Mouse (Mus musculus) erythroblast, embryonic 14.5 days (primary cell): ENCODE measurements around the gene Wwc1. TPM values are rescaled to one million over a fixed set of nuclear protein-coding genes. Genes with fewer than 3 reads are reported as not detected.

Experiments used
- H3K27me3 ChIP-seq: 2 replicates; pipeline ENCODE4 v1.6.1; 2012; ENCODE audit warnings: inconsistent platforms; ENCODE audit not compliant: control insufficient read depth
- H3K36me3 ChIP-seq: 2 replicates; pipeline ENCODE4 v1.6.1; 2012; ENCODE audit warnings: mild to moderate bottlenecking, inconsistent platforms; ENCODE audit not compliant: control insufficient read depth
- H3K4me1 ChIP-seq: 2 replicates; pipeline ENCODE4 v1.6.1; 2012; ENCODE audit warnings: inconsistent platforms; ENCODE audit not compliant: control insufficient read depth
- H3K4me3 ChIP-seq: replicated peaks from 2 replicates; pipeline ENCODE3; 2012; ENCODE audit warnings: moderate library complexity, mild to moderate bottlenecking, inconsistent platforms
- H3K9me3 ChIP-seq: 2 replicates; pipeline ENCODE4 v1.6.1; 2012; ENCODE audit warnings: low read length, inconsistent platforms, mixed read lengths; ENCODE audit not compliant: control insufficient read depth
- GATA1 ChIP-seq: IDR thresholded peaks from 2 replicates; pipeline ENCODE4 v1.6.1; 2012; ENCODE audit warnings: low read length, inconsistent platforms, mixed read lengths
- TAL1 ChIP-seq: IDR thresholded peaks from 3 replicates; pipeline ENCODE4 v1.6.1; 2012; ENCODE audit warnings: low read length, inconsistent platforms, mixed read lengths
- polyA plus RNA-seq: library from polyadenylated mRNA; stranded (reverse); fragments of >175 nt; gene quantifications from 2 replicates; pipeline ENCODE4 v1.2.3, GENCODE M21; 2012

The Wwc1 gene
- polyA plus RNA-seq, 1 experiment: 0.02 TPM

DNA sequence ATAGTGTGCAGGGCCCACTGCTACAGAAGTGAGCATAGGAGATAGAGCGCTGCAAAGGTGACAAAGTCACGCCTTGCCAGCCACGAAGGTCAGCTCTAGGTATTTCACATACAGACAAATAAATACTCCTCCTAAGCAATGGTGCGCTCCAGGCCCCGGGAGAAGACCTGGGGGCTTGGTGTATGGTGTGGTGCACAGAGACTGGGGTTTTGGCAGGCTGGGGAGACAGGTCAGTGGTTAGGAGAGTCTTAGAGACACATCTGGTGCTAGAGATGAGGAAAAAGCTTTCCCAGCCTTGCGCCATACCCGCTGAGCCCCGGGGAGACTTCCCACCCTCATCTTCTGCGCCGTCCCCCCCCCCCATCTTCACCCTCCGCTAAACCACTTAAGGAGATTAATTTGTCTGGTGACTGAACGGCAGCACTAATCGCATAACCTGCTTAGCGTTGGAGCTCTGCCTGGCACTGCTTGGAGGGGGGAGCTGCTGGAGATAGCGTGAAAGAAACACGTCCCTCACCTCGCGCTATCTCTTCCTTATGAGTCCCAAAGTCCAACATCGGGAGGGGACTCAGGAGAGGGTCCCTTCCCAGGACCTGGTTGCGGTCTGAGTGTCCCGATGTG is 106.6 kb downstream of the Wwc1 start:
- no peaks in the 10 kb centered on the region for H3K4me1 ChIP-seq
- H3K4me3 ChIP-seq: no peak overlapping the region
- no peaks in the 10 kb centered on the region for H3K9me3 ChIP-seq
- H3K36me3 ChIP-seq: no peaks in the 10 kb centered on the region; the same call in 1 of the 2 replicates
- H3K27me3 ChIP-seq: no peaks in the 10 kb centered on the region
- TF ChIP-seq TAL1 (no peak), GATA1 (no peak)

DNA sequence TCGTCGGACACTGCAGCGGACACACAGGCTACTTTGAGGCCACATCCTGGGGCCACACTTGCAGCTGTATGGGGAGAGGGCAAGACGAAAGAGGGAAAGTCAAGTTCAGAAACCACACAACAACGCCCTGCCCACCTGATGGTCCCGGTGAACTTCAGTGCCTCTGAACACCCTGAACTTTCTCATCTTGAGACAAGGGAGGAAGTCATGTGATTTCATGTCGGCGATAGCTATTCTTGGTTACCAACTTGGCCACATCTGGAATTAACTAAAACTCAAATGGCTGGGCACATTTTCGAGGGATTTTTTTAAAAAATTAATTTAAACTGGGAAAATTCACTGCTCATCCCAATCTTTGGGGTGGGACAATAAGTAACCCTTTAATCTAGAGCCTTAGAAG is 109.4 kb downstream of the Wwc1 start:
- H3K4me1 ChIP-seq: no peaks in the 10 kb centered on the region
- no peaks in the 10 kb centered on the region; the same call in 1 of the 2 replicates for H3K36me3 ChIP-seq
- TF ChIP-seq GATA1 (no peak), TAL1 (no peak)
- no peaks in the 10 kb centered on the region for H3K9me3 ChIP-seq
- H3K4me3 ChIP-seq: no peak overlapping the region
- H3K27me3 ChIP-seq: no peaks in the 10 kb centered on the region

- Histone ChIP-seq H3K27me3 (no peaks in the 10 kb centered on the region), H3K36me3 (no peaks in the 10 kb centered on the region; the same call in 1 of the 2 replicates), H3K9me3 (no peaks in the 10 kb centered on the region), H3K4me3 (no peak overlapping the region), H3K4me1 (no peaks in the 10 kb centered on the region)
- no peak for TF ChIP-seq TAL1
Observed at GRCm38 (mm10) chr11:35866140-35866539, 114.2 kb downstream of the Wwc1 start.

DNA sequence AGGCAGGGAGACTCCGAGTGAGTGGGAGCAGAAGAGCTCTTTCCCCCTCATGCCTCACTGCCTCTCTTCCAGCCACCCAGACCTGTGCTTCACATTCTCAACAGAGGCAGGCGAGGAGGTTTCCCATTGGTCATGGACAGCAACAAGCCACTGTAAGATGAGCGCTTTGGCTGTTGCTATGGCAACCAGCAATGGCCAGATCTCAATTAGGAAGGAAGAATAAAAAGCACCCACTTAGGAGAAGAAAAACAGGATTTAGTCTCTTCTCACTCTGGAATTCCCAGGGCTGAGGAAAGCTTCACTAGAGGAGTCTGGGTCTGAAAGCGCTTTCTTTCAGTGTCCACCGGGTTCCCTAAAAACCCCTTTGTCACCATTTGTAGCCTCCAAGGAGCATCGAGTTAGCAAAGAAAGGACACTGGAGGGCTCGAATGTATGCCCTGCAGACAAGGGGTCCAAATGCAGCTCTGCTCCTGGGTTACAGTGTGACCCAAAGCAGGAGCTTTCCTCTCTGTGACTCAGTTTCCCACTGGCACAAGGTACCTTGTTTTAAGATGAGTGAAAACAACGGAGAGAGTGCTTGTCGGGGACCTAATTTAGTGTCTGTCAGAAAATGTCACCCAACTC is 115.2 kb downstream of the Wwc1 start:
- Histone ChIP-seq H3K27me3 (no peaks in the 10 kb centered on the region), H3K4me3 (no peak overlapping the region), H3K36me3 (no peaks in the 10 kb centered on the region; the same call in 1 of the 2 replicates), H3K9me3 (no peaks in the 10 kb centered on the region), H3K4me1 (no peaks in the 10 kb centered on the region)
- TF ChIP-seq GATA1 (no peak), TAL1 (no peak)

DNA sequence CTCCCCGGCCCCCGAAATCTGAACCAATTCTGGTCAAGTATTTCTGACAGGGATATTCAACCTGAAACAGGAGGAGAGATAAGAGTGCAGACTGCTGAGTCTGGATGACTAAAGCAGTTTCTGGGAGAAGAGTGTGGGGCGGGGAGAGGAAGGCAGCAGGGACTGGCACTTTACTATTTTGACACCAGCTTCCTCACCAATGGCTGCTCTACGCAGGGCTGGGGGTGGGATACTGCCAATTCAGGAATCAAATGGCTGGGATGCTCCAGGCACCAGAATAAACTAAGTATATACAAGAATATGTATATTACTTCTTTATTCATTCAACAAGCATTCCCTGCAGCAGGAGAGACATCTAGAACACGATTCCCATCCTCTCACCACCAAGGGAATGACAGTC is 116.7 kb downstream of the Wwc1 start:
- no peak overlapping the region for H3K4me3 ChIP-seq
- TF ChIP-seq GATA1 (no peak), TAL1 (no peak)
- H3K27me3 ChIP-seq: no peaks in the 10 kb centered on the region

GRCm38 (mm10) chr11:35857395-35858067 is 122.8 kb downstream of the Wwc1 start:
- H3K27me3 ChIP-seq: no peaks in the 10 kb centered on the region
- no peak overlapping the region for H3K4me3 ChIP-seq
- H3K4me1 ChIP-seq: no peaks in the 10 kb centered on the region
- H3K9me3 ChIP-seq: no peaks in the 10 kb centered on the region
- no peaks in the 10 kb centered on the region; the same call in 1 of the 2 replicates for H3K36me3 ChIP-seq
- TF ChIP-seq TAL1: no peak
- TF ChIP-seq GATA1: no peak

More for the DNA sequence above, 116.7 kb downstream of the Wwc1 start:
- Histone ChIP-seq H3K36me3 (no peaks in the 10 kb centered on the region; the same call in 1 of the 2 replicates), H3K9me3 (no peaks in the 10 kb centered on the region), H3K4me1 (no peaks in the 10 kb centered on the region)

GRCm38 (mm10) chr11:35856359-35857040 is 123.8 kb downstream of the Wwc1 start:
- no peak for TF ChIP-seq TAL1
- no peak for TF ChIP-seq GATA1
- Histone ChIP-seq H3K36me3 (peaks cover 3% of the 10 kb centered on the region; the same call in 1 of the 2 replicates), H3K4me3 (no peak overlapping the region), H3K27me3 (no peaks in the 10 kb centered on the region), H3K4me1 (no peaks in the 10 kb centered on the region), H3K9me3 (no peaks in the 10 kb centered on the region)

DNA sequence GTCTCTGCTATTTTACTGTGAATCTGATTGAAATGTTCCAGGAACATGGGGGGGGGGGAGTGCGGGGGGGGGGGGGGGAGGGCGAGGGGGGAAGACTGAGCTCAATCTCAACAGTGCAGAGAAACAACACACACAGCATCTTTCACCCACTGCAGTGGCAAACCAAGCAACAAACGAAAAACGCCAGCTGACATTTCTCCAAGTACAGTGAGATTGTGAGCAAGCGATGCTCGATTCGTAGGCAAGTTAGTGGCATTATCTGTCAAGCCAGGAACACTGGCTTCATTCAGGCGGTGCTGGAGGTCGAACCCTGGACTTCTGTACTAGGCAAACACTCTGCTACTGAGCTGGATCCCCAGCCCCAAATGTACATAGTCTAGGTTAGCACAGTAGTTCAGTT is 124.8 kb downstream of the Wwc1 start:
- no peak for TF ChIP-seq TAL1
- no peak for TF ChIP-seq GATA1
- Histone ChIP-seq H3K36me3 (peaks cover 3% of the 10 kb centered on the region; the same call in 1 of the 2 replicates), H3K4me3 (no peak overlapping the region), H3K27me3 (no peaks in the 10 kb centered on the region), H3K9me3 (no peaks in the 10 kb centered on the region), H3K4me1 (no peaks in the 10 kb centered on the region)

GRCm38 (mm10) chr11:35854941-35855340 is 125.4 kb downstream of the Wwc1 start:
- Histone ChIP-seq H3K4me1 (no peaks in the 10 kb centered on the region), H3K4me3 (no peak overlapping the region), H3K9me3 (no peaks in the 10 kb centered on the region), H3K36me3 (peaks cover 3% of the 10 kb centered on the region; the same call in 1 of the 2 replicates), H3K27me3 (no peaks in the 10 kb centered on the region)
- TF ChIP-seq GATA1 (no peak), TAL1 (no peak)
